Mouse (Mus musculus) urinary bladder, postnatal 25 days (tissue): Measurements from ENCODE around the gene Tmem203.

Experiments
- DNase-seq: peaks from one replicate; pipeline ENCODE4 v3.0.0; 2022; ENCODE audit warnings: low spot score

Tmem203 gene

GRCm38 (mm10) chr2:25255284-25255779 is at the start of gene Tmem203:
Gene Tmem203 (plus strand): TSS chr2:25255439.
- peak; percentile 86 for DNase-seq

- DNase-seq: no peak
Observed at GRCm38 (mm10) chr2:25207593-25207992, 47.6 kb upstream of the Tmem203 start.

- no peak for DNase-seq
Observed at GRCm38 (mm10) chr2:25210686-25211085, 44.6 kb upstream of the Tmem203 start.

GRCm38 (mm10) chr2:25211121-25211670 is 44.0 kb upstream of the Tmem203 start, which contains the start of gene Nelfb:
Gene Nelfb (minus strand): TSS chr2:25211489.
- DNase-seq: peak; percentile 83

GRCm38 (mm10) chr2:25213266-25213865 is 41.9 kb upstream of the Tmem203 start:
- no peak for DNase-seq

- no peak for DNase-seq
Observed at GRCm38 (mm10) chr2:25214444-25214843, 40.8 kb upstream of the Tmem203 start, which contains the start of gene Stpg3. Gene Stpg3 (minus strand): TSS chr2:25214637.

GRCm38 (mm10) chr2:25217666-25218065 is 37.6 kb upstream of the Tmem203 start:
- DNase-seq: no peak

GRCm38 (mm10) chr2:25218445-25218844 is 36.8 kb upstream of the Tmem203 start, which contains the start of gene Fam166a:
Gene Fam166a (plus strand): TSS chr2:25218745.
- DNase-seq: no peak

GRCm38 (mm10) chr2:25221331-25221772 is 33.9 kb upstream of the Tmem203 start:
- no peak for DNase-seq

- peak; percentile 80 for DNase-seq
Observed at GRCm38 (mm10) chr2:25223681-25224491, 31.4 kb upstream of the Tmem203 start.

GRCm38 (mm10) chr2:25224492-25224765 is 30.8 kb upstream of the Tmem203 start, which contains the start of gene Tubb4b:
Gene Tubb4b (minus strand): TSS chr2:25224702.
- DNase-seq: no peak

- DNase-seq: peak; percentile 84
Observed at GRCm38 (mm10) chr2:25224766-25225752, 30.2 kb upstream of the Tmem203 start.

- no peak for DNase-seq
Observed at GRCm38 (mm10) chr2:25225811-25226379, 29.3 kb upstream of the Tmem203 start.

- no peak for DNase-seq
Observed at GRCm38 (mm10) chr2:25226864-25227263, 28.4 kb upstream of the Tmem203 start.

- DNase-seq: no peak
Observed at GRCm38 (mm10) chr2:25227406-25227805, 27.8 kb upstream of the Tmem203 start.

GRCm38 (mm10) chr2:25228431-25228889 is 26.8 kb upstream of the Tmem203 start:
- peak; percentile 92 for DNase-seq

GRCm38 (mm10) chr2:25228995-25229530 is 26.2 kb upstream of the Tmem203 start:
- no peak for DNase-seq

- no peak for DNase-seq
Observed at GRCm38 (mm10) chr2:25229582-25229981, 25.7 kb upstream of the Tmem203 start.

- DNase-seq: no peak
Observed at GRCm38 (mm10) chr2:25230581-25230980, 24.7 kb upstream of the Tmem203 start.

GRCm38 (mm10) chr2:25231038-25231437 is 24.2 kb upstream of the Tmem203 start:
- no peak for DNase-seq

- DNase-seq: no peak
Observed at GRCm38 (mm10) chr2:25233421-25233820, 21.8 kb upstream of the Tmem203 start.
